Mouse (Mus musculus) frontal cortex, postnatal 14 days (tissue): Measurements from ENCODE around the gene St7.

Experiments used
- DNase-seq, 2 experiments: peaks; one replicate each; pipeline ENCODE4 v3.0.0; 2022; ENCODE audit warnings: low spot score in 2 of 2

Gene St7

GRCm38 (mm10) chr6:17763963-17764659 lies 71.4 kb downstream of the St7 start:
- DNase-seq: peak in 1 of 2 experiments; percentile 20

- no peak for DNase-seq
Measured at GRCm38 (mm10) chr6:17764660-17764998, 71.9 kb downstream of the St7 start.

GRCm38 (mm10) chr6:17769972-17770644 lies 77.4 kb downstream of the St7 start:
- no peak for DNase-seq

- DNase-seq: no peak
Measured at GRCm38 (mm10) chr6:17770645-17771345, 78.1 kb downstream of the St7 start.

- DNase-seq: no peak
Measured at GRCm38 (mm10) chr6:17771456-17771855, 78.7 kb downstream of the St7 start.

GRCm38 (mm10) chr6:17772514-17772913 lies 79.8 kb downstream of the St7 start:
- DNase-seq: no peak

- no peak for DNase-seq
Measured at GRCm38 (mm10) chr6:17776041-17776440, 83.3 kb downstream of the St7 start.

GRCm38 (mm10) chr6:17777018-17777799 lies 84.5 kb downstream of the St7 start:
- no peak for DNase-seq

GRCm38 (mm10) chr6:17778648-17779202 lies 86.0 kb downstream of the St7 start:
- no peak for DNase-seq

- DNase-seq: no peak
Measured at GRCm38 (mm10) chr6:17783511-17783910, 90.8 kb downstream of the St7 start.

- no peak for DNase-seq
Measured at GRCm38 (mm10) chr6:17784523-17784922, 91.8 kb downstream of the St7 start.

- DNase-seq: no peak
Measured at GRCm38 (mm10) chr6:17785248-17785647, 92.5 kb downstream of the St7 start.

- no peak for DNase-seq
Measured at GRCm38 (mm10) chr6:17787810-17788209, 95.1 kb downstream of the St7 start.

- no peak for DNase-seq
Measured at GRCm38 (mm10) chr6:17790251-17790650, 97.5 kb downstream of the St7 start.

- DNase-seq: no peak
Measured at GRCm38 (mm10) chr6:17793471-17793870, 100.7 kb downstream of the St7 start.

- DNase-seq: no peak
Measured at GRCm38 (mm10) chr6:17797271-17797713, 104.6 kb downstream of the St7 start.

GRCm38 (mm10) chr6:17800694-17801093 lies 108.0 kb downstream of the St7 start:
- no peak for DNase-seq

GRCm38 (mm10) chr6:17804468-17804867 lies 111.7 kb downstream of the St7 start:
- DNase-seq: no peak

- no peak for DNase-seq
Measured at GRCm38 (mm10) chr6:17806569-17806968, 113.8 kb downstream of the St7 start.

GRCm38 (mm10) chr6:17811063-17811462 lies 118.3 kb downstream of the St7 start:
- DNase-seq: no peak

GRCm38 (mm10) chr6:17811531-17811930 lies 118.8 kb downstream of the St7 start:
- no peak for DNase-seq
